Comparison of ENCODE assay signal across 8 mouse cellular contexts in genomic region chr10:68060590-68061248, GRCm38 (mm10).
DNase-seq lines count a peak whose midpoint lies in the region; ATAC-seq lines count a peak whose summit lies in the region.

No protein-coding gene starts in this region.

- no peak overlapping the region for H3K4me2 ChIP-seq in forebrain, embryonic 14.5 days (ENCODE audit: low read length)
- no peak overlapping the region for H3K4me2 ChIP-seq in forebrain, embryonic 15.5 days (replicated peaks)
- H3K4me2 ChIP-seq in hindbrain, embryonic 16.5 days (ENCODE audit: low read length) = no peak overlapping the region

- H3K27me3 ChIP-seq in forebrain, embryonic 14.5 days (replicated peaks; ENCODE audit: control insufficient read depth, insufficient read depth, low read length) = no peaks in the 10 kb centered on the region
- 0 out of 2 replicates have a peak, but pooled peaks cover 2% of the 10 kb centered on the region for H3K27me3 ChIP-seq in forebrain, embryonic 15.5 days
- no peaks in the 10 kb centered on the region for H3K27me3 ChIP-seq in hindbrain, embryonic 16.5 days (replicated peaks; ENCODE audit: control insufficient read depth, insufficient read depth, low read length)

- H3K4me1 ChIP-seq in forebrain, embryonic 14.5 days (ENCODE audit: control insufficient read depth, insufficient read depth, low read length) = peaks cover 19% of the 10 kb centered on the region
- H3K4me1 ChIP-seq in forebrain, embryonic 15.5 days = peaks cover 26% of the 10 kb centered on the region
- H3K4me1 ChIP-seq in hindbrain, embryonic 16.5 days (ENCODE audit: control insufficient read depth, insufficient read depth, low read depth, low read length) = peaks cover 7% of the 10 kb centered on the region

- no peak for ATAC-seq in forebrain, embryonic 14.5 days
- no peak for ATAC-seq in forebrain, embryonic 15.5 days (replicated peaks)
- ATAC-seq in hindbrain, embryonic 16.5 days = no peak

- H3K9me3 ChIP-seq in forebrain, embryonic 14.5 days (replicated peaks; ENCODE audit: control insufficient read depth, low read length) = no peaks in the 10 kb centered on the region; the same call in 1 of the 2 replicates
- no peaks in the 10 kb centered on the region for H3K9me3 ChIP-seq in forebrain, embryonic 15.5 days
- no peaks in the 10 kb centered on the region for H3K9me3 ChIP-seq in hindbrain, embryonic 16.5 days (ENCODE audit: control insufficient read depth, low read length)

- no peak overlapping the region for H3K9ac ChIP-seq in forebrain, embryonic 14.5 days (ENCODE audit: low read length)
- no peak overlapping the region for H3K9ac ChIP-seq in forebrain, embryonic 15.5 days (replicated peaks)
- H3K9ac ChIP-seq in hindbrain, embryonic 16.5 days (ENCODE audit: low read depth, low read length) = no peak overlapping the region

- H3K27ac ChIP-seq in forebrain, embryonic 14.5 days (ENCODE audit: low read depth, low read length) = no peak overlapping the region; the same call in 1 of the 2 replicates
- no peak overlapping the region for H3K27ac ChIP-seq in forebrain, embryonic 15.5 days (replicated peaks)
- 0 out of 2 replicates have a peak overlapping the region, but pooled peaks have one; percentile 9 for H3K27ac ChIP-seq in hindbrain, embryonic 16.5 days (ENCODE audit: low read depth, low read length)

- 55% methylated on average over 16 of the region's 16 CpGs for WGBS in forebrain, embryonic 14.5 days
- WGBS in forebrain, embryonic 15.5 days = 46% methylated on average over 16 of the region's 16 CpGs
- 43% methylated on average over 16 of the region's 16 CpGs for WGBS in hindbrain, embryonic 16.5 days

- H3K4me3 ChIP-seq in forebrain, embryonic 14.5 days (ENCODE audit: low read depth, low read length) = no peak overlapping the region
- no peak overlapping the region for H3K4me3 ChIP-seq in forebrain, embryonic 15.5 days
- H3K4me3 ChIP-seq in hindbrain, embryonic 16.5 days (ENCODE audit: low read length) = no peak overlapping the region

- DNase-seq in forebrain, embryonic 14.5 days (ENCODE audit: low spot score) = peak; percentile 19
- DNase-seq in gastrocnemius, adult 18-20 months (ENCODE audit: low spot score) = peak; percentile 46
- DNase-seq in lung, postnatal 36 days = peak; percentile 67
- no peak for DNase-seq in spleen, adult 12 weeks (ENCODE audit: low spot score)
- DNase-seq in frontal cortex, postnatal 14 days (ENCODE audit: low spot score in 2 of 2) = no peak
- no peak for DNase-seq in Muller cell, postnatal 12 days (ENCODE audit: inconsistent ontology term)

- H3K36me3 ChIP-seq in forebrain, embryonic 14.5 days (ENCODE audit: control insufficient read depth, insufficient read depth, low read length) = no peaks in the 10 kb centered on the region
- no peaks in the 10 kb centered on the region for H3K36me3 ChIP-seq in forebrain, embryonic 15.5 days
- H3K36me3 ChIP-seq in hindbrain, embryonic 16.5 days (ENCODE audit: control insufficient read depth, insufficient read depth, low read length) = no peaks in the 10 kb centered on the region

Comparison
In these comparisons a context has a peak if more than half of its experiments do, and no peak if none do; other contexts are left out.
1. DNase-seq: peak in forebrain, embryonic 14.5 days (single experiment), gastrocnemius, adult 18-20 months (single experiment) and lung, postnatal 36 days (single experiment); none in spleen, adult 12 weeks (single experiment), frontal cortex, postnatal 14 days (0 of 2) and Muller cell, postnatal 12 days (single experiment).